Mouse (Mus musculus) heart, embryonic 15.5 days (tissue): ENCODE measurements around the gene Tdrd6. TPM values are rescaled to one million over a fixed set of nuclear protein-coding genes. Genes with fewer than 3 reads are reported as not detected.

ENCODE experiments used
- ATAC-seq: fragments of 200-750 bp; cut with Nextera tagmentation; replicated peaks from 2 replicates; pipeline ENCODE4 v1.8.0; 2017; ENCODE audit warnings: low read depth, moderate TSS enrichment; ENCODE audit not compliant: insufficient number of reproducible peaks, insufficient read depth, low FRiP score
- H3K27ac ChIP-seq: fragments of 300-500 bp; sonication (generic); 2 replicates; pipeline ENCODE4 v1.5.1; 2015; ENCODE audit warnings: mild to moderate bottlenecking, inconsistent platforms
- H3K27me3 ChIP-seq: fragments of 300-500 bp; sonication (generic); 2 replicates; pipeline ENCODE4 v1.6.1; 2015; ENCODE audit warnings: inconsistent platforms
- H3K36me3 ChIP-seq: fragments of 300-500 bp; sonication (generic); 2 replicates; pipeline ENCODE4 v1.6.1; 2015; ENCODE audit warnings: mild to moderate bottlenecking, inconsistent platforms
- H3K4me1 ChIP-seq: fragments of 300-500 bp; sonication (generic); replicated peaks from 2 replicates; pipeline ENCODE4 v1.6.1; 2015; ENCODE audit warnings: inconsistent platforms
- H3K4me2 ChIP-seq: fragments of 300-500 bp; sonication (generic); 2 replicates; pipeline ENCODE4 v1.6.1; 2015; ENCODE audit warnings: inconsistent platforms, mild to moderate bottlenecking, moderate library complexity
- H3K4me3 ChIP-seq: fragments of 300-500 bp; sonication (generic); 2 replicates; pipeline ENCODE4 v1.5.1; 2015; ENCODE audit warnings: mild to moderate bottlenecking, inconsistent platforms
- H3K9ac ChIP-seq: fragments of 300-500 bp; sonication (generic); 2 replicates; pipeline ENCODE4 v1.6.1; 2015; ENCODE audit warnings: mild to moderate bottlenecking, inconsistent platforms
- H3K9me3 ChIP-seq: fragments of 300-500 bp; sonication (generic); replicated peaks from 2 replicates; pipeline ENCODE4 v1.6.1; 2016; ENCODE audit warnings: inconsistent platforms
- WGBS: fragments of 180-500 bp; shearing (Covaris S2); methylation state at CpG from one replicate; pipeline ENCODE4 v1.1.7; 2015; ENCODE audit warnings: mixed read lengths; 5-methylcytosine and 5-hydroxymethylcytosine counted together
- polyA plus RNA-seq: library from polyadenylated mRNA; unstranded; fragments of >200 nt; fragmentation: Nextera tagmentation; extraction: Ambion mirVana; gene quantifications from 2 replicates; pipeline ENCODE4 v1.2.1, GENCODE M21; 2015

The Tdrd6 gene
- polyA plus RNA-seq: not detected in 2 replicates

GRCm38 (mm10) chr17:43629496-43630426, at the start of gene Tdrd6:
Gene Tdrd6 (minus strand): TSS chr17:43630299.
- Histone ChIP-seq H3K27ac (no peak within 1 kb of the TSS), H3K9ac (0 out of 2 replicates have a peak within 1 kb of the TSS, but pooled peaks have one; percentile 21), H3K36me3 (no peaks in the 10 kb centered on the region), H3K9me3 (no peaks in the 10 kb centered on the region), H3K4me3 (peak within 1 kb of the TSS; percentile 47), H3K4me2 (peak within 1 kb of the TSS; percentile 76), H3K27me3 (peaks cover 43% of the 10 kb centered on the region), H3K4me1 (peaks cover 15% of the 10 kb centered on the region)
- WGBS: 3% methylated on average over 83 of the region's 83 CpGs
- ATAC-seq: peak; percentile 31; the same call in 1 of the 2 replicates

DNA sequence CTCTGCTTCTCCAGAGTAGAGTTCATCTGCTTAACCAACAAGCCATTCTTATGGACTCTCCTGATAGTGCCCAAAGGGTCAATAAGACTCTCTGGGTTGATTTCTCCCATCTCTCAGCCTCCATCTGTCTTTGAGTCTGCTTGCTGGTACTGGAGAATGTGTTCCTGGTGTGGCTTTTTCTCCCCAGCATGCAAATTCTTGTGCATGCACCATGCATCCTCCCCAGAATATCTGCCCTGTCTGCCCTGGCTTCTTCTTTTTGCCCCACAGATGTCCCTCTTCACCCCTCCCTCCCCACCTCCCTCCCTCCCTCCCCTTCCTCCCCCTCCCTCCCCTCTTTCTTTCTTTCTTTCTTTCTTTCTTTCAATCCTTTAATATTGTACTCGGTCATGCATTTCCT, 47.2 kb upstream of the Tdrd6 start:
- peaks cover 23% of the 10 kb centered on the region for H3K36me3 ChIP-seq
- 17% methylated on average over 1 of the region's 1 CpGs for WGBS
- no peak overlapping the region for H3K4me3 ChIP-seq
- H3K9me3 ChIP-seq: no peaks in the 10 kb centered on the region
- no peak overlapping the region for H3K27ac ChIP-seq
- no peak overlapping the region for H3K4me2 ChIP-seq
- no peak for ATAC-seq
- H3K27me3 ChIP-seq: no peaks in the 10 kb centered on the region
- H3K9ac ChIP-seq: no peak overlapping the region
- H3K4me1 ChIP-seq: peaks cover 17% of the 10 kb centered on the region

- peaks cover 20% of the 10 kb centered on the region for H3K4me1 ChIP-seq
- H3K4me3 ChIP-seq: no peak overlapping the region
- no peaks in the 10 kb centered on the region for H3K27me3 ChIP-seq
- H3K4me2 ChIP-seq: no peak overlapping the region
- 89% methylated on average over 1 of the region's 1 CpGs for WGBS
- no peaks in the 10 kb centered on the region for H3K9me3 ChIP-seq
- H3K27ac ChIP-seq: no peak overlapping the region
- no peak for ATAC-seq
- H3K36me3 ChIP-seq: peaks cover 19% of the 10 kb centered on the region
- no peak overlapping the region for H3K9ac ChIP-seq
Observed at GRCm38 (mm10) chr17:43676241-43676640, 46.1 kb upstream of the Tdrd6 start.

DNA sequence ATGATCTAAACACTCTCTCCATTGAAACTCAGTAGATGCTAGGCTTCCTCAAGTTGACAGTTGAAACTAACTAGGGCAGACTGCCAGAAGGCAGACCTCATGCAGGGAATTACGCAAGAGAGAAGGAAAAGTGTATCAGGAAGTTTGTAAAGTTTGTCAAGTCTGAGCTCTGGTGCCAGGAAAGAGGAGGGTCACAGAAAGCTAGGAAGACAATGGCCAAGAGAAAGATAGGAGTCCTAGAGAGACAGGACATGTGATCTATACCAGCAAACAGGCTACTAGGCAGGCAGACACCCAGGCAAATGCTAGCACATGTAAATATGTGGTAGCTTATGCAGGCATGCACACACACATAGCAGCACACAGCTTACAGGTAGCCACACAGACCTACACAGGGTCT, 45.1 kb upstream of the Tdrd6 start:
- Histone ChIP-seq H3K4me2 (no peak overlapping the region), H3K4me1 (peaks cover 23% of the 10 kb centered on the region), H3K27me3 (no peaks in the 10 kb centered on the region), H3K4me3 (no peak overlapping the region), H3K27ac (peak overlapping the region; percentile 32; the same call in 1 of the 2 replicates), H3K36me3 (peaks cover 9% of the 10 kb centered on the region), H3K9me3 (no peaks in the 10 kb centered on the region), H3K9ac (no peak overlapping the region)
- ATAC-seq: peak; percentile 51; the same call in 1 of the 2 replicates
- WGBS: 63% methylated on average over 1 of the region's 1 CpGs

- H3K4me2 ChIP-seq: no peak overlapping the region
- H3K4me1 ChIP-seq: peaks cover 22% of the 10 kb centered on the region
- ATAC-seq: no peak
- H3K27ac ChIP-seq: no peak overlapping the region
- H3K27me3 ChIP-seq: no peaks in the 10 kb centered on the region
- H3K36me3 ChIP-seq: no peaks in the 10 kb centered on the region
- no peak overlapping the region for H3K9ac ChIP-seq
- no peaks in the 10 kb centered on the region for H3K9me3 ChIP-seq
- no peak overlapping the region for H3K4me3 ChIP-seq
- 73% methylated on average over 4 of the region's 4 CpGs for WGBS
Observed at GRCm38 (mm10) chr17:43671907-43672306, 41.8 kb upstream of the Tdrd6 start.

DNA sequence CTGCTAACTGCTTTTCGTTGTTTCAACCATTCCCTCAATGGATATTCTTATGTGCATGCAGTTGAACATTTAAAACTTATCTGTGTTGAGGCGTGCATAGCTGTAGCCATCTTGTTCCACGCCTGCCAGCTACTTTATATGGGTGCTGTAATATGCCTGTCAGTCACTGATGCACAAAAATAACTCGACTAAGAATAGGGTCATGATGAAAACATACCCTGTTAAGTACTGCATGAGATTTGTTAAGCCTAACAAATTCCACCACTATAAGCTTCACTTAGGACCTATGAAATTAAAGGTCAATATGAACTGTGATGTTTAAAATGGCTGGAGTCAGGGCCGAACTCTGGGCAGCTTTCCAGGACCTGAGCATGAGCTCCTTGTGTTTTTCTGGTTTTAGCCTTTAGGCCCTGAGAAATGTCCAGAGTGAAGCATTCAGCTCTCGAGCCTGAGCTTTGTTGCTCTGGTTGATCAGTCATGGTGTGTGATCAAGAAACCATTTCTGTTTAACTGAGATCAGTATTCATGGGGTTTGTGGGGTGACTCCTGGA, 39.1 kb upstream of the Tdrd6 start:
- peaks cover 24% of the 10 kb centered on the region for H3K4me1 ChIP-seq
- H3K4me3 ChIP-seq: peak overlapping the region; percentile 86
- peak overlapping the region; percentile 97 for H3K4me2 ChIP-seq
- no peak overlapping the region for H3K9ac ChIP-seq
- WGBS: 40% methylated on average over 6 of the region's 6 CpGs
- peak overlapping the region; percentile 72 for H3K27ac ChIP-seq
- no peak for ATAC-seq
- H3K36me3 ChIP-seq: no peaks in the 10 kb centered on the region
- H3K9me3 ChIP-seq: no peaks in the 10 kb centered on the region
- H3K27me3 ChIP-seq: no peaks in the 10 kb centered on the region

GRCm38 (mm10) chr17:43667290-43667843, 37.3 kb upstream of the Tdrd6 start, which contains the start of gene Cyp39a1:
Gene Cyp39a1 (plus strand): TSS chr17:43667425.
- H3K9me3 ChIP-seq: no peaks in the 10 kb centered on the region
- under 1% methylated on average over 17 of the region's 17 CpGs for WGBS
- peak within 1 kb of the TSS; percentile 72 for H3K27ac ChIP-seq
- ATAC-seq: no peak
- peak within 1 kb of the TSS; percentile 97 for H3K4me2 ChIP-seq
- H3K36me3 ChIP-seq: no peaks in the 10 kb centered on the region
- H3K4me3 ChIP-seq: peak within 1 kb of the TSS; percentile 86
- H3K9ac ChIP-seq: peak within 1 kb of the TSS; percentile 77
- H3K27me3 ChIP-seq: no peaks in the 10 kb centered on the region
- peaks cover 19% of the 10 kb centered on the region for H3K4me1 ChIP-seq

- Histone ChIP-seq H3K4me2 (peak within 1 kb of the TSS; percentile 97), H3K36me3 (no peaks in the 10 kb centered on the region), H3K9me3 (no peaks in the 10 kb centered on the region), H3K4me1 (peaks cover 19% of the 10 kb centered on the region), H3K27me3 (no peaks in the 10 kb centered on the region), H3K27ac (peak within 1 kb of the TSS; percentile 72), H3K9ac (peak within 1 kb of the TSS; percentile 77), H3K4me3 (peak within 1 kb of the TSS; percentile 86)
- 1% methylated on average over 41 of the region's 41 CpGs for WGBS
- peak; percentile 96 for ATAC-seq
Observed at GRCm38 (mm10) chr17:43666576-43667289, 36.6 kb upstream of the Tdrd6 start, which contains the start of gene Slc25a27. Gene Slc25a27 (minus strand): TSS chr17:43667214.

DNA sequence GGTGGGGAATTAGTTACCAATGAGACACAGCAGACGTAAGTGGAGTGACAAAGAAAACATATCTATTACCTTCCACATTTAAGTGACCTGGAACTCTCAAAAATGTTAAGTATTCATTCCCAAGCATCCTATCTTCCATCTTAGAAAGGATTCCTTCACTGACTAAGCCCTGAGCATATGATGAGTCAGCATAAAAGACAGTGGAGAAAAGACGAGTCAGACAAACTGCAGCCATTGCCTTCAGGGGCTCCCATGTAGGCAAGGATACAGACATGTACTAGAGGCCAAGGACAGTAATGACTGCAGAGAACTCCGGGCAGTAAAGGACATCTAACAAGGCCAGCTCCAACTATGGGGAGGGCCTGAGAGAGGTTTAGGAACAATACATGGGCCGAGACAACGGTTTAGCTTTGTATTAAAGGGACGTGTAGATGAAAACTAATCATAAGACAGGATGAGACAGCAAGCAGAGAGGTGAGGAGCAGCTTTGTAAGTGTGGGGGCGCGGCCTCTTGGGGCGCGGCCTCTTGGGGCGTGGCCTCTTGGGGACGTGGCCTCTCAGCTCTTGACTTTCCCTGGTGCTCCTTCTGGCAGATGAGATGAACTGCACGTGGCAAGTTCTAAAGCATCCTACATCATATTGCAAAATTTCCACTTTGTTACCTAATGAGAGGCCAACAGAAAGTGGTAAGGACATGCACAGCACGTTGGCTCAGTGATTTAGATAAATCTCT, 21.4 kb upstream of the Tdrd6 start:
- no peak overlapping the region for H3K4me2 ChIP-seq
- no peaks in the 10 kb centered on the region for H3K27me3 ChIP-seq
- WGBS: 67% methylated on average over 14 of the region's 14 CpGs
- no peak overlapping the region for H3K27ac ChIP-seq
- no peaks in the 10 kb centered on the region; the same call in 1 of the 2 replicates for H3K36me3 ChIP-seq
- no peak overlapping the region for H3K9ac ChIP-seq
- H3K9me3 ChIP-seq: no peaks in the 10 kb centered on the region
- peaks cover 3% of the 10 kb centered on the region; the same call in 1 of the 2 replicates for H3K4me1 ChIP-seq
- no peak for ATAC-seq
- H3K4me3 ChIP-seq: no peak overlapping the region

- no peak overlapping the region for H3K9ac ChIP-seq
- ATAC-seq: no peak
- H3K27me3 ChIP-seq: no peaks in the 10 kb centered on the region
- no peak overlapping the region for H3K4me3 ChIP-seq
- peaks cover 9% of the 10 kb centered on the region for H3K4me1 ChIP-seq
- H3K4me2 ChIP-seq: no peak overlapping the region
- no peaks in the 10 kb centered on the region for H3K9me3 ChIP-seq
- no peak overlapping the region for H3K27ac ChIP-seq
- H3K36me3 ChIP-seq: no peaks in the 10 kb centered on the region; the same call in 1 of the 2 replicates
- WGBS: 80% methylated on average over 10 of the region's 10 CpGs
Observed at GRCm38 (mm10) chr17:43649641-43650436, 19.7 kb upstream of the Tdrd6 start.
